Mouse (Mus musculus) stomach, embryonic 14.5 days (tissue): ENCODE results near the gene Ubap2l. TPM values are rescaled to one million over a fixed set of nuclear protein-coding genes. Genes with fewer than 3 reads are reported as not detected.

ENCODE experiments used
- ATAC-seq: fragments of 200-750 bp; cut with Nextera tagmentation; 2 replicates; pipeline ENCODE4 v1.8.0; 2017; ENCODE audit warnings: low read depth, moderate TSS enrichment; ENCODE audit not compliant: insufficient number of reproducible peaks, insufficient read depth, low FRiP score
- H3K27ac ChIP-seq: fragments of 300-500 bp; sonication (generic); 2 replicates; pipeline ENCODE4 v1.5.1; 2014; ENCODE audit warnings: mild to moderate bottlenecking, low read length, moderate library complexity, mixed read lengths
- H3K27me3 ChIP-seq: fragments of 300-500 bp; sonication (generic); 2 replicates; pipeline ENCODE4 v1.6.1; 2014; ENCODE audit warnings: low read length, control low read depth, mixed read lengths; ENCODE audit not compliant: control insufficient read depth, insufficient read depth
- H3K36me3 ChIP-seq: fragments of 300-500 bp; sonication (generic); 2 replicates; pipeline ENCODE4 v1.6.1; 2014; ENCODE audit warnings: mild to moderate bottlenecking, control low read depth, low read length, moderate library complexity, mixed read lengths; ENCODE audit not compliant: control insufficient read depth, insufficient read depth
- H3K4me1 ChIP-seq: fragments of 300-500 bp; sonication (generic); 2 replicates; pipeline ENCODE4 v1.6.1; 2014; ENCODE audit warnings: low read length, control low read depth, mixed read lengths; ENCODE audit not compliant: control insufficient read depth, insufficient read depth
- H3K4me2 ChIP-seq: fragments of 300-500 bp; sonication (generic); replicated peaks from 2 replicates; pipeline ENCODE4 v1.6.1; 2014; ENCODE audit warnings: low read depth, low read length, control low read depth
- H3K4me3 ChIP-seq: fragments of 300-500 bp; sonication (generic); 2 replicates; pipeline ENCODE4 v1.5.1; 2014; ENCODE audit warnings: low read depth, low read length, control low read depth
- H3K9ac ChIP-seq: fragments of 300-500 bp; sonication (generic); replicated peaks from 2 replicates; pipeline ENCODE4 v1.6.1; 2014; ENCODE audit warnings: low read depth, mild to moderate bottlenecking, control low read depth, low read length, moderate library complexity, mixed read lengths
- H3K9me3 ChIP-seq: fragments of 300-500 bp; sonication (generic); 2 replicates; pipeline ENCODE4 v1.6.1; 2016; ENCODE audit warnings: low read depth, low read length, control low read depth; ENCODE audit not compliant: control insufficient read depth
- WGBS: fragments of 180-500 bp; shearing (Covaris S2); extraction: QIAGEN DNeasy Blood & Tissue Kit; methylation state at CpG from one replicate; pipeline ENCODE4 v1.1.7; 2014; 5-methylcytosine and 5-hydroxymethylcytosine counted together
- polyA plus RNA-seq: library from polyadenylated mRNA; unstranded; fragments of >200 nt; fragmentation: Nextera tagmentation; extraction: Ambion mirVana; gene quantifications from 2 replicates; pipeline ENCODE4 v1.2.1, GENCODE M21; 2014

Gene Ubap2l
- polyA plus RNA-seq, 1 experiment from 2014 or later: 258 TPM

GRCm38 (mm10) chr3:90062539-90062938 is 10.1 kb upstream of the Ubap2l start:
- no peak for ATAC-seq
- 75% methylated on average over 2 of the region's 2 CpGs for WGBS
- Histone ChIP-seq H3K27ac (no peak overlapping the region), H3K36me3 (peaks cover 27% of the 10 kb centered on the region), H3K9me3 (no peaks in the 10 kb centered on the region), H3K4me3 (no peak overlapping the region), H3K4me1 (no peaks in the 10 kb centered on the region), H3K4me2 (no peak overlapping the region), H3K9ac (no peak overlapping the region), H3K27me3 (no peaks in the 10 kb centered on the region)

- H3K27me3 ChIP-seq: no peaks in the 10 kb centered on the region
- H3K9me3 ChIP-seq: no peaks in the 10 kb centered on the region
- no peak overlapping the region for H3K27ac ChIP-seq
- peaks cover 36% of the 10 kb centered on the region for H3K36me3 ChIP-seq
- H3K9ac ChIP-seq: no peak overlapping the region
- H3K4me2 ChIP-seq: no peak overlapping the region
- ATAC-seq: no peak
- no peaks in the 10 kb centered on the region for H3K4me1 ChIP-seq
- H3K4me3 ChIP-seq: no peak overlapping the region
- WGBS: 90% methylated on average over 6 of the region's 6 CpGs
Observed at GRCm38 (mm10) chr3:90061549-90061948, 9.1 kb upstream of the Ubap2l start.

- Histone ChIP-seq H3K36me3 (peaks cover 21% of the 10 kb centered on the region), H3K4me2 (peak within 1 kb of the TSS; percentile 63), H3K9ac (peak within 1 kb of the TSS; percentile 95), H3K27ac (peak within 1 kb of the TSS; percentile 93), H3K27me3 (no peaks in the 10 kb centered on the region), H3K9me3 (no peaks in the 10 kb centered on the region), H3K4me3 (peak within 1 kb of the TSS; percentile 89), H3K4me1 (peaks cover 13% of the 10 kb centered on the region)
- peak; percentile 74 for ATAC-seq
- under 1% methylated on average over 38 of the region's 43 CpGs for WGBS
Observed at GRCm38 (mm10) chr3:90051441-90052350, 732 bp downstream of the Ubap2l start, which contains the start of gene 4933434E20Rik. 4933434E20Rik (plus strand) TSS chr3:90051636.

GRCm38 (mm10) chr3:90049691-90050090 is 2.7 kb downstream of the Ubap2l start:
- Histone ChIP-seq H3K9ac (no peak overlapping the region), H3K4me3 (no peak overlapping the region), H3K9me3 (no peaks in the 10 kb centered on the region), H3K27me3 (no peaks in the 10 kb centered on the region), H3K4me2 (no peak overlapping the region), H3K36me3 (peaks cover 18% of the 10 kb centered on the region), H3K27ac (no peak overlapping the region), H3K4me1 (peaks cover 13% of the 10 kb centered on the region)
- no peak for ATAC-seq
- 30% methylated on average over 3 of the region's 3 CpGs for WGBS

- no peak overlapping the region for H3K4me2 ChIP-seq
- no peak for ATAC-seq
- H3K9ac ChIP-seq: no peak overlapping the region
- no peak overlapping the region for H3K27ac ChIP-seq
- no peaks in the 10 kb centered on the region for H3K9me3 ChIP-seq
- H3K4me1 ChIP-seq: no peaks in the 10 kb centered on the region
- H3K36me3 ChIP-seq: peaks cover 69% of the 10 kb centered on the region
- H3K27me3 ChIP-seq: no peaks in the 10 kb centered on the region
- no peak overlapping the region for H3K4me3 ChIP-seq
- 84% methylated on average over 1 of the region's 1 CpGs for WGBS
Observed at GRCm38 (mm10) chr3:90036263-90036662, 16.2 kb downstream of the Ubap2l start.

GRCm38 (mm10) chr3:90034653-90035052 is 17.8 kb downstream of the Ubap2l start:
- no peak for ATAC-seq
- 91% methylated on average over 2 of the region's 2 CpGs for WGBS

GRCm38 (mm10) chr3:90016626-90017025 is 35.8 kb downstream of the Ubap2l start:
- H3K27me3 ChIP-seq: no peaks in the 10 kb centered on the region
- WGBS: 93% methylated on average over 4 of the region's 4 CpGs

More at GRCm38 (mm10) chr3:90034653-90035052, 17.8 kb downstream of the Ubap2l start:
- Histone ChIP-seq H3K27me3 (no peaks in the 10 kb centered on the region), H3K4me1 (no peaks in the 10 kb centered on the region), H3K4me2 (no peak overlapping the region), H3K9me3 (no peaks in the 10 kb centered on the region), H3K9ac (no peak overlapping the region), H3K4me3 (no peak overlapping the region), H3K36me3 (peaks cover 65% of the 10 kb centered on the region), H3K27ac (no peak overlapping the region)

GRCm38 (mm10) chr3:90010291-90010690 is 42.1 kb downstream of the Ubap2l start:
- ATAC-seq: no peak
- Histone ChIP-seq H3K9me3 (no peaks in the 10 kb centered on the region), H3K4me2 (no peak overlapping the region), H3K4me3 (no peak overlapping the region), H3K36me3 (peaks cover 90% of the 10 kb centered on the region), H3K27me3 (no peaks in the 10 kb centered on the region), H3K4me1 (no peaks in the 10 kb centered on the region), H3K9ac (no peak overlapping the region), H3K27ac (no peak overlapping the region)
- WGBS: 63% methylated on average over 2 of the region's 2 CpGs

More at GRCm38 (mm10) chr3:90016626-90017025, 35.8 kb downstream of the Ubap2l start:
- Histone ChIP-seq H3K36me3 (peaks cover 94% of the 10 kb centered on the region), H3K9ac (no peak overlapping the region), H3K27ac (no peak overlapping the region), H3K4me2 (no peak overlapping the region), H3K9me3 (no peaks in the 10 kb centered on the region), H3K4me1 (no peaks in the 10 kb centered on the region), H3K4me3 (no peak overlapping the region)
- ATAC-seq: no peak
